ENCODE assay signal across 16 mouse cellular contexts in genomic region chr1:73361300-73361699, GRCm38 (mm10).
A peak's percentile ranks its signal among the peaks of the same experiment; 100 is the strongest.
DNase-seq lines count a peak whose midpoint lies in the region; ATAC-seq and TF ChIP-seq lines count a peak whose summit lies in the region.
"Had no signal": no experiment of that assay in that cellular context is flagged by ENCODE, and none has a peak within 500 bp of the region (broad histone marks: within the 10 kb centered on the region; RNA-seq: fewer than 3 reads in every experiment).

No protein-coding gene starts in this region.

- H3K4me3 ChIP-seq in heart, embryonic 12.5 days, result no peak overlapping the region
- H3K4me3 ChIP-seq in kidney, postnatal 0 days (replicated peaks; ENCODE audit: low read depth, low read length), result no peak overlapping the region
- H3K4me3 ChIP-seq in stomach, embryonic 16.5 days (replicated peaks; ENCODE audit: low read length), result no peak overlapping the region
- H3K4me3 ChIP-seq: forebrain, embryonic 15.5 days; limb, embryonic 12.5 days; megakaryocyte, embryonic 14.5 days; neural tube, embryonic 13.5 days had no signal

- DNase-seq in heart, postnatal 10 days, result no peak
- DNase-seq in kidney, postnatal 0 days (ENCODE audit: low spot score), result peak; percentile 46
- DNase-seq in kidney, postnatal 14 days, result no peak
- peak; percentile 51 for DNase-seq in gastrocnemius, postnatal 25 days
- DNase-seq in urinary bladder, postnatal 36 days (ENCODE audit: low spot score in 2 of 2), result no peak
- DNase-seq in left cerebral cortex, postnatal 4 days, result no peak
- DNase-seq: B cell, adult 2 months; layer of hippocampus, postnatal 36 days; lung, adult 2 months had no signal

- no peaks in the 10 kb centered on the region for H3K27me3 ChIP-seq in heart, embryonic 12.5 days (replicated peaks)
- H3K27me3 ChIP-seq in kidney, postnatal 0 days (ENCODE audit: insufficient read depth, low read length), result no peaks in the 10 kb centered on the region
- H3K27me3 ChIP-seq in stomach, embryonic 16.5 days (ENCODE audit: control insufficient read depth, insufficient read depth, low read length), result no peaks in the 10 kb centered on the region
- H3K27me3 ChIP-seq: forebrain, embryonic 15.5 days; limb, embryonic 12.5 days; megakaryocyte, embryonic 14.5 days; neural tube, embryonic 13.5 days had no signal

- no peak for TF ChIP-seq CTCF in kidney, postnatal 0 days (IDR thresholded peaks at IDR 0.05; ENCODE audit: low read depth)

- no peak for ATAC-seq in heart, embryonic 12.5 days (ENCODE audit: insufficient number of reproducible peaks, low FRiP score)
- ATAC-seq in kidney, postnatal 0 days (replicated peaks; ENCODE audit: low FRiP score, low read depth), result no peak
- ATAC-seq in stomach, embryonic 16.5 days (ENCODE audit: insufficient read depth, low FRiP score), result no peak

- H3K4me1 ChIP-seq in heart, embryonic 12.5 days (replicated peaks), result peaks cover 51% of the 10 kb centered on the region
- peaks cover 16% of the 10 kb centered on the region; the same call in 1 of the 2 replicates for H3K4me1 ChIP-seq in kidney, postnatal 0 days (replicated peaks; ENCODE audit: insufficient read depth, low read length)
- H3K4me1 ChIP-seq in stomach, embryonic 16.5 days (ENCODE audit: control insufficient read depth, insufficient read depth, low read length), result peaks cover 28% of the 10 kb centered on the region
- H3K4me1 ChIP-seq: megakaryocyte, embryonic 14.5 days had no signal

- no peak overlapping the region for H3K4me2 ChIP-seq in heart, embryonic 12.5 days
- H3K4me2 ChIP-seq in kidney, postnatal 0 days (ENCODE audit: low read length), result no peak overlapping the region
- H3K4me2 ChIP-seq in stomach, embryonic 16.5 days (ENCODE audit: low read depth, low read length), result no peak overlapping the region
- H3K4me2 ChIP-seq: forebrain, embryonic 15.5 days; limb, embryonic 12.5 days; neural tube, embryonic 13.5 days had no signal

- intact Hi-C loops in heart, postnatal 10 days (cut with DNase I), result loop anchor here (5.0 kb wide), 1 partner anchor 484 kb away; no protein-coding TSS in a partner anchor
- intact Hi-C loops in left cerebral cortex, postnatal 4 days (cut with DNase I), result no loop called here

- H3K9me3 ChIP-seq in heart, embryonic 12.5 days (replicated peaks), result no peaks in the 10 kb centered on the region
- H3K9me3 ChIP-seq in kidney, postnatal 0 days (replicated peaks; ENCODE audit: low read length), result no peaks in the 10 kb centered on the region
- no peaks in the 10 kb centered on the region for H3K9me3 ChIP-seq in stomach, embryonic 16.5 days (replicated peaks; ENCODE audit: control insufficient read depth, low read length)
- H3K9me3 ChIP-seq: forebrain, embryonic 15.5 days; G1E; limb, embryonic 12.5 days; neural tube, embryonic 13.5 days had no signal

- no peaks in the 10 kb centered on the region for H3K36me3 ChIP-seq in heart, embryonic 12.5 days
- H3K36me3 ChIP-seq in kidney, postnatal 0 days (ENCODE audit: insufficient read depth, low read length), result no peaks in the 10 kb centered on the region
- H3K36me3 ChIP-seq in stomach, embryonic 16.5 days (ENCODE audit: control insufficient read depth, insufficient read depth, low read length), result no peaks in the 10 kb centered on the region
- H3K36me3 ChIP-seq: forebrain, embryonic 15.5 days; G1E; limb, embryonic 12.5 days; neural tube, embryonic 13.5 days had no signal

- no peak overlapping the region for H3K9ac ChIP-seq in heart, embryonic 12.5 days
- H3K9ac ChIP-seq in kidney, postnatal 0 days (ENCODE audit: low read depth, low read length), result no peak overlapping the region
- no peak overlapping the region for H3K9ac ChIP-seq in stomach, embryonic 16.5 days (ENCODE audit: low read length)
- H3K9ac ChIP-seq: forebrain, embryonic 15.5 days; limb, embryonic 12.5 days; neural tube, embryonic 13.5 days had no signal

- 79% methylated on average over 7 of the region's 7 CpGs for WGBS in heart, embryonic 12.5 days
- WGBS in kidney, postnatal 0 days, result 51% methylated on average over 7 of the region's 7 CpGs
- WGBS in stomach, embryonic 16.5 days, result 71% methylated on average over 7 of the region's 7 CpGs

- peak overlapping the region; percentile 93 for H3K27ac ChIP-seq in heart, embryonic 12.5 days (ENCODE audit: poor library complexity, severe bottlenecking)
- no peak overlapping the region for H3K27ac ChIP-seq in kidney, postnatal 0 days
- H3K27ac ChIP-seq in stomach, embryonic 16.5 days (ENCODE audit: low read length), result peak overlapping the region; percentile 69; the same call in 1 of the 2 replicates
- H3K27ac ChIP-seq: forebrain, embryonic 15.5 days had no signal

Comparison
In these comparisons a context has a peak if more than half of its experiments do, and no peak if none do; other contexts are left out.
1. DNase-seq: peak in kidney, postnatal 0 days (single experiment) and gastrocnemius, postnatal 25 days (single experiment); none in heart, postnatal 10 days (0 of 2), kidney, postnatal 14 days (single experiment), urinary bladder, postnatal 36 days (0 of 2) and left cerebral cortex, postnatal 4 days (single experiment).